Mouse (Mus musculus) hindbrain, embryonic 16.5 days (tissue): ENCODE results near the gene Akap6. TPM values are rescaled to one million over a fixed set of nuclear protein-coding genes. Genes with fewer than 3 reads are reported as not detected.
"Not testable (repeated sequence)": the region's sequence is repeated elsewhere in the genome, so short reads cannot be mapped to it uniquely, and the experiment has no call there.

Experiments used
- ATAC-seq: fragments of 200-750 bp; cut with Nextera tagmentation; 2 replicates; pipeline ENCODE4 v1.8.0; 2017; ENCODE audit warnings: moderate TSS enrichment, moderate library complexity
- H3K27ac ChIP-seq: fragments of 300-500 bp; sonication (generic); 2 replicates; pipeline ENCODE4 v1.5.1; 2014; ENCODE audit warnings: low read depth, mild to moderate bottlenecking, control low read depth, low read length, moderate library complexity
- H3K27me3 ChIP-seq: fragments of 300-500 bp; sonication (generic); replicated peaks from 2 replicates; pipeline ENCODE4 v1.6.1; 2014; ENCODE audit warnings: low read length; ENCODE audit not compliant: control insufficient read depth, insufficient read depth
- H3K36me3 ChIP-seq: fragments of 300-500 bp; sonication (generic); 2 replicates; pipeline ENCODE4 v1.6.1; 2014; ENCODE audit warnings: mild to moderate bottlenecking, low read length, moderate library complexity, mixed read lengths; ENCODE audit not compliant: control insufficient read depth, insufficient read depth
- H3K4me1 ChIP-seq: fragments of 300-500 bp; sonication (generic); 2 replicates; pipeline ENCODE4 v1.6.1; 2014; ENCODE audit warnings: low read depth, low read length; ENCODE audit not compliant: control insufficient read depth, insufficient read depth
- H3K4me2 ChIP-seq: fragments of 300-500 bp; sonication (generic); 2 replicates; pipeline ENCODE4 v1.6.1; 2014; ENCODE audit warnings: mild to moderate bottlenecking, low read length, control low read depth, moderate library complexity
- H3K4me3 ChIP-seq: fragments of 300-500 bp; sonication (generic); 2 replicates; pipeline ENCODE4 v1.5.1; 2014; ENCODE audit warnings: mild to moderate bottlenecking, low read length, control low read depth, moderate library complexity
- H3K9ac ChIP-seq: fragments of 300-500 bp; sonication (generic); 2 replicates; pipeline ENCODE4 v1.6.1; 2014; ENCODE audit warnings: low read depth, mild to moderate bottlenecking, control low read depth, low read length, moderate library complexity
- H3K9me3 ChIP-seq: fragments of 300-500 bp; sonication (generic); 2 replicates; pipeline ENCODE4 v1.6.1; 2014; ENCODE audit warnings: mild to moderate bottlenecking, low read length, moderate library complexity; ENCODE audit not compliant: control insufficient read depth
- WGBS: fragments of 180-500 bp; shearing (Covaris S2); extraction: QIAGEN DNeasy Blood & Tissue Kit; methylation state at CpG from one replicate; pipeline ENCODE4 v1.1.7; 2014; 5-methylcytosine and 5-hydroxymethylcytosine counted together
- polyA plus RNA-seq: library from polyadenylated mRNA; unstranded; fragments of >200 nt; fragmentation: Nextera tagmentation; extraction: Ambion mirVana; gene quantifications from 2 replicates; pipeline ENCODE4 v1.2.1, GENCODE M21; 2015

Gene Akap6
- polyA plus RNA-seq, 1 experiment from 2014 or later, result 23.9 TPM

- H3K36me3 ChIP-seq, result no peaks in the 10 kb centered on the region
- no peak overlapping the region for H3K9ac ChIP-seq
- H3K4me2 ChIP-seq, result no peak overlapping the region
- ATAC-seq, result no peak
- no peaks in the 10 kb centered on the region for H3K9me3 ChIP-seq
- WGBS, result 87% methylated on average over 6 of the region's 6 CpGs
- no peak overlapping the region for H3K27ac ChIP-seq
- no peak overlapping the region for H3K4me3 ChIP-seq
- H3K27me3 ChIP-seq, result no peaks in the 10 kb centered on the region
- H3K4me1 ChIP-seq, result peaks cover 9% of the 10 kb centered on the region
These were observed 30.2 kb downstream of the Akap6 start for GRCm38 (mm10) chr12:52729396-52729795.

GRCm38 (mm10) chr12:52735161-52735560 lies 36.0 kb downstream of the Akap6 start:
- H3K9ac ChIP-seq, H3K27me3 ChIP-seq, H3K4me1 ChIP-seq, ATAC-seq, H3K4me2 ChIP-seq, H3K4me3 ChIP-seq, H3K9me3 ChIP-seq, H3K27ac ChIP-seq, H3K36me3 ChIP-seq: not testable (repeated sequence)
- 98% methylated on average over 6 of the region's 11 CpGs for WGBS

GRCm38 (mm10) chr12:52737151-52737550 lies 38.0 kb downstream of the Akap6 start:
- Histone ChIP-seq H3K9ac (no peak overlapping the region), H3K36me3 (no peaks in the 10 kb centered on the region), H3K27ac (no peak overlapping the region), H3K4me1 (no peaks in the 10 kb centered on the region), H3K4me2 (no peak overlapping the region), H3K4me3 (no peak overlapping the region), H3K9me3 (no peaks in the 10 kb centered on the region), H3K27me3 (no peaks in the 10 kb centered on the region)
- no peak for ATAC-seq
- 96% methylated on average over 1 of the region's 1 CpGs for WGBS

- no peaks in the 10 kb centered on the region for H3K4me1 ChIP-seq
- H3K9ac ChIP-seq, result no peak overlapping the region
- no peaks in the 10 kb centered on the region for H3K9me3 ChIP-seq
- no peak for ATAC-seq
- no peak overlapping the region for H3K4me2 ChIP-seq
- no peak overlapping the region for H3K4me3 ChIP-seq
- H3K27me3 ChIP-seq, result no peaks in the 10 kb centered on the region
- no peak overlapping the region for H3K27ac ChIP-seq
- WGBS, result 86% methylated on average over 3 of the region's 3 CpGs
- H3K36me3 ChIP-seq, result no peaks in the 10 kb centered on the region
These were observed 40.1 kb downstream of the Akap6 start for GRCm38 (mm10) chr12:52739326-52739725.

- ATAC-seq, result no peak
These were observed 42.6 kb downstream of the Akap6 start for GRCm38 (mm10) chr12:52741801-52742200.

GRCm38 (mm10) chr12:52750006-52750405 lies 50.8 kb downstream of the Akap6 start:
- H3K4me1 ChIP-seq, result peaks cover 2% of the 10 kb centered on the region; the same call in 1 of the 2 replicates
- H3K9me3 ChIP-seq, result no peaks in the 10 kb centered on the region
- ATAC-seq, result no peak
- H3K36me3 ChIP-seq, result no peaks in the 10 kb centered on the region
- no peak overlapping the region for H3K27ac ChIP-seq
- WGBS, result 58% methylated on average over 12 of the region's 12 CpGs
- no peak overlapping the region for H3K4me3 ChIP-seq
- H3K27me3 ChIP-seq, result no peaks in the 10 kb centered on the region
- no peak overlapping the region for H3K4me2 ChIP-seq
- no peak overlapping the region for H3K9ac ChIP-seq

More at GRCm38 (mm10) chr12:52741801-52742200, 42.6 kb downstream of the Akap6 start:
- Histone ChIP-seq H3K4me2 (no peak overlapping the region), H3K36me3 (no peaks in the 10 kb centered on the region), H3K27ac (no peak overlapping the region), H3K4me3 (no peak overlapping the region), H3K9ac (no peak overlapping the region), H3K4me1 (no peaks in the 10 kb centered on the region), H3K9me3 (no peaks in the 10 kb centered on the region), H3K27me3 (no peaks in the 10 kb centered on the region)
- WGBS, result 94% methylated on average over 5 of the region's 5 CpGs

GRCm38 (mm10) chr12:52755649-52756048 lies 56.5 kb downstream of the Akap6 start:
- Histone ChIP-seq H3K4me2 (no peak overlapping the region), H3K36me3 (no peaks in the 10 kb centered on the region), H3K4me3 (no peak overlapping the region), H3K9ac (no peak overlapping the region), H3K9me3 (no peaks in the 10 kb centered on the region), H3K27ac (no peak overlapping the region), H3K4me1 (peaks cover 2% of the 10 kb centered on the region; the same call in 1 of the 2 replicates), H3K27me3 (no peaks in the 10 kb centered on the region)
- WGBS, result 42% methylated on average over 2 of the region's 2 CpGs
- ATAC-seq, result no peak

- 13% methylated on average over 4 of the region's 4 CpGs for WGBS
- ATAC-seq, result no peak
- H3K4me2 ChIP-seq, result no peak overlapping the region
- no peaks in the 10 kb centered on the region for H3K27me3 ChIP-seq
- no peak overlapping the region for H3K9ac ChIP-seq
- no peak overlapping the region for H3K4me3 ChIP-seq
- no peaks in the 10 kb centered on the region for H3K36me3 ChIP-seq
- H3K9me3 ChIP-seq, result no peaks in the 10 kb centered on the region
- H3K4me1 ChIP-seq, result peaks cover 2% of the 10 kb centered on the region; the same call in 1 of the 2 replicates
- no peak overlapping the region for H3K27ac ChIP-seq
These were observed 58.7 kb downstream of the Akap6 start for GRCm38 (mm10) chr12:52757881-52758280.

- 88% methylated on average over 2 of the region's 2 CpGs for WGBS
- no peaks in the 10 kb centered on the region for H3K9me3 ChIP-seq
- H3K4me3 ChIP-seq, result no peak overlapping the region
- ATAC-seq, result no peak
- H3K36me3 ChIP-seq, result no peaks in the 10 kb centered on the region
- no peak overlapping the region for H3K27ac ChIP-seq
- no peak overlapping the region for H3K4me2 ChIP-seq
- no peak overlapping the region for H3K9ac ChIP-seq
- H3K27me3 ChIP-seq, result no peaks in the 10 kb centered on the region
- peaks cover 2% of the 10 kb centered on the region; the same call in 1 of the 2 replicates for H3K4me1 ChIP-seq
These were observed 64.9 kb downstream of the Akap6 start for GRCm38 (mm10) chr12:52764046-52764445.

- Histone ChIP-seq H3K27me3 (no peaks in the 10 kb centered on the region), H3K36me3 (no peaks in the 10 kb centered on the region), H3K4me2 (no peak overlapping the region), H3K27ac (no peak overlapping the region), H3K4me1 (peaks cover 2% of the 10 kb centered on the region; the same call in 1 of the 2 replicates), H3K4me3 (no peak overlapping the region), H3K9ac (no peak overlapping the region), H3K9me3 (no peaks in the 10 kb centered on the region)
- 80% methylated on average over 3 of the region's 3 CpGs for WGBS
- no peak for ATAC-seq
These were observed 65.6 kb downstream of the Akap6 start for GRCm38 (mm10) chr12:52764810-52765209.
